Mouse (Mus musculus) layer of hippocampus, adult 9-11 months (tissue): ENCODE data around the gene Cops9.

ENCODE experiments used
- DNase-seq: peaks from one replicate; pipeline ENCODE4 v3.0.0; 2022

The Cops9 gene

GRCm38 (mm10) chr1:92646111-92646510, 4.3 kb upstream of the Cops9 start:
- DNase-seq, result no peak

- no peak for DNase-seq
Measured at GRCm38 (mm10) chr1:92644916-92645315, 3.1 kb upstream of the Cops9 start.

GRCm38 (mm10) chr1:92643691-92644090, 1.9 kb upstream of the Cops9 start:
- DNase-seq, result no peak

GRCm38 (mm10) chr1:92640393-92640792, 1.4 kb downstream of the Cops9 start:
- DNase-seq, result no peak

GRCm38 (mm10) chr1:92638736-92639135, 3.0 kb downstream of the Cops9 start:
- DNase-seq, result no peak

DNA sequence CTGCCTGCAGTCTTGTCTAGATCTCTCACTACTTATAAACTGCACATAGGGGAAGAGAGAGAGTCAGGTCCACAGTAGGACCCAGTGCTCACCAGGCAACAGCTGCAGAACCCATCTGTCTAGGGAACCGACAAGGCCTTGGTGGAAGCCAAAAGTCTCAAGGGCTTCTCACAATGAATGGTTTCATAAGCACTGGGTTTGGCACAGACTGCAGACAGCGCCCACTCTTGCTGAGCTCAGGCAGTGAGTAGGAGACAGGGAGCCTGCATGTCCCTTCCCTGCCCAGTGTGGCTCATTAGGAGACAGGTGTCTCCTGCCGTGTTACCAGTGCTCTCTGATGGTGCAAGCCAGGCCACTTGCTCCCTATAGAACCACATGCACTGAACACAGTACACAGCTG, 3.6 kb downstream of the Cops9 start:
- peak; percentile 92 for DNase-seq

- DNase-seq, result no peak
Measured at GRCm38 (mm10) chr1:92637501-92638172, 4.1 kb downstream of the Cops9 start.

DNA sequence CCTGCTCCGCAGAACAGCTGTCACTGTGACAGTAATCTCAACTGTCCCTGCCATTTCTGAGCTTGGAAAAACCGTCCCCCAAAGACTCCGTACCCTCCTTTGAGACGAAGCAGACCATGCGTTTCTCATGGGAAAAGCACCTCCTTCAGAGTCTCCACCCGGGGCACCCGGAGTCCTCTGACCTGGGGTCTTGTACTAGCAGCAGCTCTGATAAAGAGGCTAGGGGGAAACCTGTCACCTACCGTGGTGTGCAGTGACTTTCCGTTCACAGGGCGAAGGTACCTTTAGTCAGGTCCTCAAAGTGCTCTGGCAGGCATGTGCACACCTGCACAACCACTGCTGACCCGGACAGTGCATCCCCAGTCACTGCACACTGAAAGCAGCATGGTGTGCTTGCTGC, 5.1 kb downstream of the Cops9 start:
- DNase-seq, result no peak

DNA sequence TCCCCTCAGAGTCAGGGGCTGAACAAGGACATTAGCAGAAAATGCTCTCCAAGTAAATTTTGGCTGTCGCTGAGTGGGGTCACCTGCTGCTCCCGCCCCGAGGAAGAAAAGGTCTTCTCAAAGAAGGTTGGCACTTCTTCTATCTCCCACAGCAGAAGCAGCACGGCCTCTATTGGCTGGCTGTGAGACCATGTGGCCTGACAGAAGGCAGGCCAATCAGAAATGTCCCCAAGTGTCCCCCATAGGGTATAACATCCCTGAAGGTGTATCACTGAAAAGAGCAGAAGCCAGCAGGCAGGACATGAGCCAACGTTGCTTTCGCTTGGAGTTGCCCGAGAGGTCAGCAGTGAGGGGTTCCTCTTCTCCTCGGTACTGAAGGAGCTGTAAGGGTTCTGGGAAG, 5.8 kb downstream of the Cops9 start:
- DNase-seq, result no peak

DNA sequence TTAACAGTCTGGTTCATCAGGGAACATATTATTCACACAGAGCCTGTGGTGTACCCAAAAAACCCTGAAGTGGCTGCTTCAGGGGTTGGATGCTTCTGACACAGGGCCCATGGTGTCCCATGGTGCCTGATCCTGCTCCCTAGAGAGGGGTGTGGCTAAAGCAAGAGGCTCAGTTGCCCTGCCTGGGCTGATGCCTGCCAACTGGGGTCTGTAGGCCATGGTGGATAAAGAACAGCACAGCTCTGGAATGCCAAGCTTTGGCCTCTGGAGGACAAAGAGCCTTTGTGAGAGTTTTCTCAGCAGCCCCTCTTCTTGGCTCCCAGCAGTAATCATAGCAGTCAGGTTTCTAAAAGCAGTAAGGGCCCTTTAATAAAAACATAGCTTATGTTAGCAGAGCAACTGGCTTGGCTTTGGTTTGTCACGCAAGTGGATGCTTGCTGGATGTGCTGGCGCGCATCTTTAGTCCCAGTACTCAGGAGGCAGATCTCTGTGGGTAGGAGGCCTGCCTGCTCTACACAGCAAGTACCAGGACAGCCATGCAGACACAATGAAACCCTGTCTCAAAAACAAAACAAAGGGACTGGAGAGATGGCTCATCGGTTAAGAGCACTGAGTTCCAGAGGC, 6.7 kb downstream of the Cops9 start:
- DNase-seq, result peak; percentile 70

- no peak for DNase-seq
Measured at GRCm38 (mm10) chr1:92634569-92634968, 7.2 kb downstream of the Cops9 start.

GRCm38 (mm10) chr1:92633726-92634125, 8.1 kb downstream of the Cops9 start:
- peak; percentile 45 for DNase-seq

- DNase-seq, result no peak
Measured at GRCm38 (mm10) chr1:92632948-92633347, 8.8 kb downstream of the Cops9 start.

DNA sequence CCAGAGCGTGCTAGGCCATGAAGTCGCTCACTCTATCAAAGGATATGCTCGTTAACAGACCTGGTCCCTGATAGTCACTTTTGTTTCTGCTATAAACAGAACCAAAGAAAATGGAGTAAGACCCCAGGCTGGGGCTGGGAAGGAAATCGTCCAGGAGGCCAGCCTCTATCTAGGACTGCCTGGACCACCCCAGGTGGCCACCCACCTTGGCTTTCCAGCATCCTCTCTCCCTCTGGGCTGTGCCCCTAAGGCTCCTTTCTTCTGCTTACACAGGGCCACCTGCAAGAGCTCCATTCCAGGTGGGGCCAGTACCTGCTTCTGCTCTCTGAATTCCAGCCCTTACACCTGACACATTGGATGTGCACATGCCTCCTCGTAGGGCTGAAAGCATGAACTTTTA, 9.6 kb downstream of the Cops9 start:
- no peak for DNase-seq

- DNase-seq, result no peak
Measured at GRCm38 (mm10) chr1:92628227-92628626, 13.6 kb downstream of the Cops9 start.

GRCm38 (mm10) chr1:92618360-92618759, 23.4 kb downstream of the Cops9 start:
- DNase-seq, result no peak

- DNase-seq, result no peak
Measured at GRCm38 (mm10) chr1:92617488-92617887, 24.3 kb downstream of the Cops9 start, which contains the start of gene Olfr12. Gene Olfr12 (plus strand): TSS chr1:92617788.

GRCm38 (mm10) chr1:92616046-92616445, 25.7 kb downstream of the Cops9 start:
- no peak for DNase-seq

GRCm38 (mm10) chr1:92614516-92614915, 27.3 kb downstream of the Cops9 start:
- DNase-seq, result no peak

DNA sequence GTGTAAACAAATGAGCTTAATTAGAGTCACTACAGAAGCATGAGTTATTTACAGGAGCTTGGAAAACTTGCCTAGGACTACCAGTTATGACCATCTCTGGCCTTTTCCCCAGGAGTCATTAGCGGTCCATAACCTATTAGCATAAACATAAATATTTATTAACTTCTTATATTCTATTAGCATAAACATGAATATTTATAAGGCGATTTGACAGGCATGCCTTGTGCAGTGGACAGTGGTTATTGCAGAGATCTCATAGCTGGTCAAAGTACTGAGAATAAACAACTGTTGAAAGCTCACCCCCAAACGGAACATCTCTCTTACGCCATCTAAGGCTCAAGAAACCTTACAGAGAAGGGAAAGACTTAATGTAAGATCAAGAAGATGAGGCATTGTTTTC, 28.6 kb downstream of the Cops9 start:
- DNase-seq, result no peak

GRCm38 (mm10) chr1:92611008-92611407, 30.8 kb downstream of the Cops9 start:
- DNase-seq, result peak; percentile 17

DNA sequence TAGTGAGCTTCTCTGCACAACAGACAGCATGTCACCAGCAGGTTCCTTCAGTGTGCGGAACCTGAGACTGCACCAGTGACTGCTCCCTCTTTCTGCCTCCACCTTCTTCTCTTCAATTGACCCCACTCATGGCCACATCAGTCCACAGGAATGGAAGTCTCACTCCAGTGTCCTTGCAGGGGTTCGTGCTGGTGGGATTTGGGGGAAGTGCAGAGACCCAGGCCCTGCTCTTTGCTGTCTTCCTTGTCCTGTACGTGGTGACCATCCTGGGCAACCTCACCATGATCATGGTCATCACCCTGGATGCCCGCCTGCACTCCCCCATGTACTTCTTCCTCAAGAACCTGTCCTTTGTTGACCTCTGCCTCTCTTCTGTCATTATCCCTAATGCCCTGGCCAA, 34.1 kb downstream of the Cops9 start:
- no peak for DNase-seq

GRCm38 (mm10) chr1:92605482-92605881, 36.3 kb downstream of the Cops9 start, which contains the start of gene Olfr1410:
Gene Olfr1410 (plus strand): TSS chr1:92605782.
- DNase-seq, result no peak

- no peak for DNase-seq
Measured at GRCm38 (mm10) chr1:92596019-92596418, 45.8 kb downstream of the Cops9 start.

DNA sequence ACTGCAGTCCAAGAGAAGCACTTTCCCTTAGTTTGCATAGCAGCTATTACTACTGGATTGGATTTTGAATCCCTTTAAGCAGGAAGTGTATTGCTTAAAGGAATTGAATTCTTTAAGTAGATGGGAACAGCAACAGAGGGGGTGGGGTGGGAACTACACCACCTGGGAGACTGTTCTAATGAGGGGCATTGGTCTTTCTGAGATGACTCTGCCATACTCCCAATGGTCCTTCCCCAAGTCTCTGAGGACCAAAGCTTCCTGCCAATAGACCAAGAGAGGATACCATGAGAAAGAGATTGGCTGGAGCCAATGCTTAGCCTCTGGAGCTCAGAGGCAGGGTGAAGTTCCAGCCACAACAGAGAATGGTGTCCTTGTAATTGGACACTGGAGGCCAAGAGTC, 47.7 kb downstream of the Cops9 start, which contains the start of gene Olfr1411:
Olfr1411 (plus strand) TSS at position 301 of the 400 bp plus-strand sequence.
- no peak for DNase-seq
